Mouse (Mus musculus): ENCODE measurements around the gene Fam155a. TPM values are rescaled to one million over a fixed set of nuclear protein-coding genes. Genes with fewer than 3 reads are reported as not detected.

The Fam155a gene
- total RNA-seq, 4 experiments from 2014 or later: 8.3 to 13.6 (median 10.9) TPM

DNA sequence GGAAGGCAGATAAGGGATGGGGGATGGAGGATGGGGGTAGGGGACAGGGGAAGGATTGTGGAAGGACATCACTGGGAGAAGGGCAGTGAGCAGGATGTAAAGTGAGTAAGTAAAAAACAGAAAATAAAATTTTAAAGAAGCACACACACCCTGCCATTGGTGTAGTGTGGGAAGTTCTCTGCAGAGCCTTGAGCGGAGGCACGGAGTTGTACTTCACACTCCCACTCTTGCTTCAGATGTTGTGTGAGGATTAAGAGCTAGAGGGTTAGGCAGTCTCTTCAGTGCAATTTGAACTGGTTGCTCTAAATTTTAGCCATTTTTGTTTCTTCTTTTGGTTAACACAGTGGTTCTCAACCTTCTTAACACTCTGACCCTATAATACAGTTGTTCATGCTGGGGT is 114.1 kb downstream of the Fam155a start:
- no peak for DNase-seq

- DNase-seq: no peak
Measured at GRCm38 (mm10) chr8:9654826-9655225, 116.1 kb downstream of the Fam155a start.

DNA sequence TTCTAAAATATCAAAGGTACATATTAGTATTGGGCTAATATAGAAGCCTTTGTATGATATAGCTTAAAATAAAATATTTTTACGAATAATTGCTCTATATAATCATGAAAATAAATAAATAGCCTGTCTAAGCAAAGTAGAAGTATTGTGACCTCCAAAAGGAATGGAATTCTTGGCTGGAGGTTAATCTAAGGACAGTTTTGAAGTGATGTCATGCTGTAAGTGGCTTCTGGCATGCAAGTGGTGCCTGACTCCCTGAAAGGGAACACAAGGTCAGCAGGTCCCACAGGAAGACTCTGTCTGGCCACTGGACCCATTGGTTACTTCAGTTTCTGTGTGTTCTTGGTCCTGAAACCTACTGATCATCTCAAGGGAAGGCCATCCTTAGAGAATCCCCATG is 117.3 kb downstream of the Fam155a start:
- DNase-seq: no peak

GRCm38 (mm10) chr8:9638162-9638561 is 132.8 kb downstream of the Fam155a start:
- no peak for DNase-seq

- no peak for DNase-seq
Measured at GRCm38 (mm10) chr8:9635240-9635639, 135.7 kb downstream of the Fam155a start.

DNA sequence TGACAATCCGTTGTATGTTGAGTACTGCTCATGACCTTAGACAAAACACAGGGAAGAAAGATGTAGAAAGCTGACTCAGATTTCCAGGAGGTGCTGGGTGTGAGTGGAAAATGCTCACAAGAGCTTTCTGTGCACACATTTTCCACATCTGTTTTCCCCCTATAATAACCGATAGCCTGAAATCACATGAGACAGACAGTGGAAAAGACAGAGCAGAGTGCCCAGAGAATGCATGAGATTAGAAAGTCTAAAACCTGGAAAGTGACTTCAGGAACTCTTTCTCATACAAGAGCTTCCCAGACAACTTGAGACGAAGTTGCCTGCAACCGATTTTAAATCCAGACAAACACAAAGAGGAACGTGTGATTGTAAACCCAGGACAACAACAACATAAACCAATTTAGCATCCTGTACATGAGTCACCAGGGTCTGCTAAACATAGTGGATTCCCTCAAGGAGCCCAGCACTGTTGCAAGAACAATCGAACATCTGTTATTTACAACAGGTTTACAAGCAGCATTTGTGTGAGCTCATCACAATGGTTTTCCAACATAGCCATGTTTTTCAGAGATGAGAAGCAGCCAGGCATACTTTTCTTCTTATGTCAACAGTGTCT is 163.8 kb downstream of the Fam155a start:
- no peak for DNase-seq

DNA sequence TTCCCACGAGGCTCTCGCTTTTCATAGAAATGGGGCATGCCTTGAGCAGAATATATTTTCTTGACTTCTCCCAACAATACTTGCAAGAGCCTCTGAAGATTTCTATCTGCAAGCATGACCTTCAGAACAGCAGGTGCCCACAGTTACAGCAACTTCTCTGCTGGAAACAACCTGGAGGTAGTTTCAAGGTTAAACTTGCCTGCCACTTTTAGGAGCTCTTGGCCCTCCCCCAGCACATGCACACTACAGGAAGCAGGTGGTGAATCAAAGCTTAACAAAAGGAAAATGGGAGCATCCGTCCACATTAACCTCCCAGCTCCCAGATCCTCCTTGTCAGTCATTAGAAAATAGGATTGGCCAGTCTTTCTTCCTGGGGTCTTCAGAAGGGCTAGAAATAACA is 175.0 kb downstream of the Fam155a start:
- no peak for DNase-seq

- no peak for DNase-seq
Measured at GRCm38 (mm10) chr8:9581836-9582235, 189.1 kb downstream of the Fam155a start.

DNA sequence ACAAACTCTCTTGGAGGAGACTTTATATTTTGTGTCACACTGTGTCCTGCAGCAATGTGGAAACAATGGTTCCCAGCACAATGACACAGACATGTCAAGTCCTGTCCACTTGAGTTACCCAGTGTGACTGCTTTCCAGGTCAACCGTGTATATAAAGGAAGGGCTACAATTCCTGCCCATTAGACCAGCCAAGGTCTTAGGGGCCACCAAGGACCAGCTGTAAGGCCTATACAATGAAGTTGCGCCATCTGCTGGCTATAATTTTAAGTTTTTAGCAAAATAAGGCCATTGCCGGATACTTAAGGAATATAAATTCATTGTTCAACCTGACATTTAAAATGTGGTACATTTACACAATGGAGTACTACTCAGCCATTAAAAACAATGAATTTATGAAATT is 190.8 kb downstream of the Fam155a start:
- DNase-seq: no peak

- no peak for DNase-seq
Measured at GRCm38 (mm10) chr8:9571977-9572376, 199.0 kb downstream of the Fam155a start.

DNA sequence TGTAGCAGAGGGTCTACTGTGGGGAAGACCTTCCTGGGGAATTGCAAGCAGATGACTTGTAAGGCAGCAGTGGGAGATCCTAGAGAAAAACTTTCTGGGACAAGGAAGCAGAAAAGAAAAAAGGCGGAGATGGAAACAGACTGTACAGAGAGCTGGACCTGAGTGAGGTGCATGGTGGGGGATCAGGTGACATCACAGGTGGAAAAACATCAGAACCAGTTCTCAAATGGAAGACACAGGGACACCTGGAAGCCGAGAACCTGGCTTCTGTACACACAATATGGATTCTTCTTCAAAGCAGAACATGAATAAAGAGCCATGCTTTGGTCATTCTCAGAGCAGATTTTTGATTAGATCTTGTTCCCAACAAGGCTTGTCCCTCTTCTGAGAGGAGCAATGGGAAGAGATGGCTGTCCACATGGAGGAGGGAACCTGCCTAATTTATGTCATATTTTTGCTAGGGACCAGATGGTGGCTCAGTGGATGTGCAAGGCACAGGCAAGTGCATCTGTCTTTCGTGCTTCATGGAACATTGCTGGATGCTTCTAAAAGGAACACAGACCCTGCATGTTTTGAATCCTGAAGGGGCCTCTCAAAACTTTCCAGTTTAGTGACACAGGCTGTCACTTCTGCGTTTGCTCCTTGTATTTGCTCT is 201.3 kb downstream of the Fam155a start:
- DNase-seq: no peak

- DNase-seq: no peak
Measured at GRCm38 (mm10) chr8:9549199-9549598, 221.8 kb downstream of the Fam155a start.

DNA sequence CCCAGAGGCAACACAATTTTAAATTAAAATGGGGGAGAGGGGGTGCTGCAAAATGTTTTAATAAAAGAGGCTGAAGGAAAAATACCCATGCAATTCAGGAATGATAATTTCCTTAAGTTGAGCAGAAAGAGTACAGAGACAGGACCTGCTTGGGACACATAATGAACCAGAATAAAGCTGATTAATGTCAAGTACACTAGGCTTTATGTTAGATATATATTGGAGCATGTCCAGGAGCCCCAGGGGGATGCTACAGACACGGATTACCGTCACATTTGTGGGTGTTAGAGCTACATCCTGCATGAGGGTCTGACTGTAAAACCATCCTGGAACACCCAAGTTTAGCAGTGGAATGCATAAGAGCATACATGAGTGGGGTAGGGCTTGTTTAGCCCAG is 223.4 kb downstream of the Fam155a start:
- DNase-seq: no peak

GRCm38 (mm10) chr8:9546919-9547557 is 223.9 kb downstream of the Fam155a start:
- DNase-seq: no peak

DNA sequence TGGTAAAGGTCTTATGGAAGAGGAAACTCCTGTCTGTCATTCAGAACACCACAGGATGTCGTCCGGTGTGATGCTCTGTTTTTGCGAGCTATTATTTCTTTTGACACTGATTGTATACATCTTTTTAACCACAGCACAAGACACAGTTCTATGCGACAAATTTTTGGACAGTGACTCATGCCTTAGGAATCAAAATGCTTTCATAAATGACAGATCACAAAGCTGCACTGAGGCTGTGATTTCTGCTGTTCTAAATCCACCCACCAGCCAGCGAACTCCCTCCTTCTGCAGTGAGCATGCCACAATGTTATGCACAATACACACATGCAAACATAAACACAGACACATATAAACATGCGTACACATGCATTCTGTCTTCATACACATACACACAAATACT is 224.5 kb downstream of the Fam155a start:
- no peak for DNase-seq

GRCm38 (mm10) chr8:9545665-9546064 is 225.3 kb downstream of the Fam155a start:
- no peak for DNase-seq

DNA sequence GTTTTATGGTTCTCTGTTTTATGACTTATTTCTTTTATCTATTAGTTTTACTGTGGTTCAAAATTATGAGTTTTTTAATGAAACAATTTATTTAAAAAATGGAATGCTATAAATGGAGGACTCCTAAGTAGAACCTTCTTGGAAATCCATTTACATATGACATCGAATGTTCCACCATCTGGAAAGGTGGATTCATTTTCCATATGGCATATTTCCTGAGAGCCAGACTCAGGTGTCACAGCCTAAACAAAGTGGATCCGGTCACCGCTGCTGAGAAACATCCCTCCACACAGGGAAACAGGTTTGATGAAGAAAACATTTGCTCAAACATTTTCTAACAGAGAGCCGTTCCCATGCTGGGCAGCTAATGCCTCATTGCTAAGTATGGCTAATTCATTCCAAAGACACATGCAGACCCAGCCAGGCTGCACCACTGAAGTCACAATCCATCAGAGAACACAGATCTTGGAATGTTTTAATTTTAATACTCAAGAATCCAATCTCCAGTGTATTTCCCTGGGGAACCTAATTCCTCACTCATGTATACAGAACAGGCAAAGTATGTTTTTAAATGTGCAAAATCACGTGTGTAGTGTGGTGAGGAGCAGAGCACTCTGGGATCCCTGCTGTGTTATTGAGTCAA is 235.1 kb downstream of the Fam155a start:
- DNase-seq: no peak

GRCm38 (mm10) chr8:9526515-9526914 is 244.4 kb downstream of the Fam155a start:
- no peak for DNase-seq

DNA sequence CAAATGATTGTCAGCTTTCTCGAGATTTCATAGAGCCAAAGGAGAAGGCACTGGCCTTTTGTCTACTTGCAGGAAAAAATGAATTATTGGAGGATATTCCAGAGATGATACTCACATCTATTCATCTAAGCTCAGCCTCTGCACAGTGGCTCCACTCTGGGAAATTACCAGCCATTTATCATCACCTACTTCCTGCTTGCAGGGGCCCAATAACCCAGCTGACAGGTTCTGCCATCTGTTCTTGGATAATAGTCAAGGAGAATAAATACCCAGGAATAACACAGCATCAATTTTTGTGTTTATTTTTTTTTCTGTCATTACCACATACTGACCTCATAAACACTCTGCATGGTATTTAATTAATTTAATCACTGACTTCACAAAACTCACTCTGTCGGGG is 249.4 kb downstream of the Fam155a start:
- no peak for DNase-seq

GRCm38 (mm10) chr8:9500751-9501150 is 270.2 kb downstream of the Fam155a start:
- peak; percentile 42 for DNase-seq

DNA sequence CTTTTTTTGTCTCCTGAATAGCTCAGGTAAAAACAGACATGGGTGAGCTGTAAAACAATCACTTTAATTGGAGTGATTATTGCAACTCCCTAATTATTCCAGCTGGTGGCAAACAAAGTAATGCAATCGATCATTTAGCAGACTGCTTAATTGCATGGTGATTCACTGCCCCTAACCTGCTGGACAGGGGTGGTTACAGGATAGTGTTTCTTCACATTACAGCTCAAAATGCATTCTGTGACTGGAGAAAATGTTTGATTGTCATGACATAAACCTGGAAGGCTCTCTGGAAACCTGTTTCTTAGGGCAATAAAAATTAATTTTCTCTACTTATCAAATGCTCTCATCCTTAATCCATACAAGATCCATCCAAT is 276.7 kb downstream of the Fam155a start:
- DNase-seq: no peak

DNA sequence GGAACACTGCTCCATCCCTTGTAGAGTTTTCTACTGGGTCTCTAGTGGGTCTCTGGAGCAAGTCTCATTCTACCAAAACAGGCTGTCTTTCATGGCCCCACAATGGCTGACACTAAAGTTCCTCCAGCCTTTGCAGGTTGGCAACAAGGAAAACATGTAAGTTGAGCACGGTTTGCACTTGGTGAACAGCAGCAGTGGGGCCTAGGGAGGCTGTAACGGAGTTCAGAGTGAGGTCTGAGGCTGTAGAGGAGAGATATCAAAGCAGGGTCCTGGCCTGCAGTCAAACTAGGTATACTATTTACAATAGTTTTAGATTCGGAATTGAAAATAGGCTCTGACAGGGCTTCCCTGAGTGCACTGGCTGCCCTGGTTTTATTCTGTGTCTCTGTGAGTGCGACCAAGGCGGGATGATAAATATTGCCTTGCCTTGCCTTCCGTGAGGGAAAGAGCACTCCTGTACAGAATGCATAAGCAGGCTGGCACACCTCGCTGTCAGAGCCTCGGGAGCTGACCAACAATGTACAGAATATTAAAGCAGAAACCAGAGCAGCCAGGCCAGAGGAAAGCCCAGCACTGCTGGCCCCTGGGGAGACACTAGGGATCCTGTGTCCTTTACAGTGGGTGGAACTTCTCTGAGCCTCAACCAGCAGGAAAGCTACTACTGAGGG is 277.3 kb downstream of the Fam155a start:
- no peak for DNase-seq

DNA sequence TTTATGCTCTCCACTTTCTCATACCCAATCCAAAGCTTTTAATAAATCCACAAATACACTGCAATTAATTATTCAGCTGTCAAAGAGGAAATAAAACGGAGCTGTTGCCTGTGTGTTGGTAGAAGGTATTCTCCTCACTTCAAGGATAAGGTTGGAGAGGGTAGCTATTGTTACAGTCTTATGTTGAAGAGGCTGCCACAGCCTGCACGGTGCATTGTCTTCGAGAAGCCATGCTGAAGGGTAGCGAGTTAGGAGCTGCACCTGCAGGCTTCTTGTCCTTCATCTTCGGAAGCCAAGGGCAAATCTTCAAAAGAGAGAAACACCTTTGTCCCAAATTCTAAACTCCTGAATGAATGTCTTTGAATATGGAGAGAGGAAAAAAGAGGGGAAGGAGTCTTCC is 288.4 kb downstream of the Fam155a start:
- no peak for DNase-seq
